Mouse (Mus musculus) right cerebral cortex, adult 18-20 months (tissue): ENCODE measurements around the gene Sema3c.
A peak's percentile ranks its signal among the peaks of the same experiment; 100 is the strongest.
"Not testable (repeated sequence)": the region's sequence is repeated elsewhere in the genome, so short reads cannot be mapped to it uniquely, and the experiment has no call there.

Experiments used
- DNase-seq: peaks from one replicate; pipeline ENCODE4 v3.0.0; 2022; ENCODE audit warnings: mixed read lengths

The Sema3c gene

DNA sequence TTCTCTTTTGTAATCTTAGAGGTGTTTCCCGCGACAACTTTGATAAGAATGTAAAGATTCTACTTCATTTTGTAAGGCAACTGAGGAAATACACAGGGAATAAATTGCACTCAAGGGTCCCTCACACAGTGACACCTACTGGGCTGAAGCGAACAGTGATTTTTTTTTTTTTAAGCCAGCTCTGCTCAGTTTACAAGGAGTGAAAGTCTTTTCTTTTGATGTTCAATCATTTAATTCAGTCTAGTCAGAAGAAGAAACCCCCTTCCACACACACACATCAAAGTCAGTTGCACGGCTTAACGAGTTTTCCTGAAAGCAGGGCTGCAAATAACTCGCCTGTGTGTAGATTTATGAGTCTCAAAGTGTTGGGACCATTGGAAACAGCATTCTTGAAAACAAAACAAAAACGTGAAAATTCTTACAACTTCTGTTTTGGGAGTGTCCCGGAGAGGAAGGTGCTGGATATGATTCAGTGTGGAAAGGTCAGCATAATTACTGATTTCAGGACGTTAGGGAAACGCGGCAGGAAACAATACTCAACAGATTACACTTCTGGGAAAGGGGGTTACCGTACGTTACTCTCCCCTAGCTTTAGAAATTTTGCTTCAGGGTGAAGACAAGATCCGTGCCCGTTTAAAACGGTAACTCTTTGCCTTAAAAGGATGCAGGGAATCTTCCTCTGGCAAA is at the start of gene Sema3c:
Sema3c (plus strand) TSS at position 588 of the 687 bp plus-strand sequence.
- peak; percentile 3 for DNase-seq

DNA sequence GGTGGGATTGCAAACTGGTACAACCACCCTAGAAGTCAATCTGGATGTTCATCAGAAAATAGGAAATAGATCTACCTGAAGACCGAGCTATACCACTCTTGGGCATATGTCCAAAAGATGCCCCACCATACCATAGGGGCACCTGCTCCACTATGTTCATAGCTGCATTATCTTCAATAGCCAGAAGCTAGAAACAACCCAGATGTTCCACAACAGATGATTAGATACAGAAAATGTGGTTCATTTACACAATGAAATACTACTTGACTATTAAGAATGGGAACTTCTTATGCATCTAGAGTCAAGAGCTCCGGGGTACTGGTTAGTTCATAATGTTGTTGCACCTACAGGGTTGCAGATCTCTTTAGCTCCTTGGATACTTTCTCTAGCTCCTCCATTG is 42.9 kb upstream of the Sema3c start:
- DNase-seq, result not testable (repeated sequence)

DNA sequence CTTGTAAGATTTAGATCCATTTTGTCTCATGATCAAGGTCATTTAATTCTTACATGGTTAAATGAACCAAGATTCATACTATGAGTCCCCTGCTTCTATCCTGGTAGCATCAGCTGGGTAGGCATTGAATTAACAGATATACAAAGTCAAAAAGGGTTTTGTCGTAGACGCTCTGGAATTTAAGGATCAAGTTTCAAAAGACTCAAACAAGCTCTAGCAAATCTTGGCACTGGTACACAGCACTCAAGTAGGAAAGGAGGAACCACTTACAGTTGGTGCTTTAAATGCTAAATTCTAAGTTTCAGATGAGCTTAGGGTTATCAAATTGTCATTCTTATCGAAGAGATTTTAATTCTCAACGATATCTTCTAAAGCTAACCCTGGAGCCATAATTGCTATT is 30.9 kb upstream of the Sema3c start:
- DNase-seq, result no peak

DNA sequence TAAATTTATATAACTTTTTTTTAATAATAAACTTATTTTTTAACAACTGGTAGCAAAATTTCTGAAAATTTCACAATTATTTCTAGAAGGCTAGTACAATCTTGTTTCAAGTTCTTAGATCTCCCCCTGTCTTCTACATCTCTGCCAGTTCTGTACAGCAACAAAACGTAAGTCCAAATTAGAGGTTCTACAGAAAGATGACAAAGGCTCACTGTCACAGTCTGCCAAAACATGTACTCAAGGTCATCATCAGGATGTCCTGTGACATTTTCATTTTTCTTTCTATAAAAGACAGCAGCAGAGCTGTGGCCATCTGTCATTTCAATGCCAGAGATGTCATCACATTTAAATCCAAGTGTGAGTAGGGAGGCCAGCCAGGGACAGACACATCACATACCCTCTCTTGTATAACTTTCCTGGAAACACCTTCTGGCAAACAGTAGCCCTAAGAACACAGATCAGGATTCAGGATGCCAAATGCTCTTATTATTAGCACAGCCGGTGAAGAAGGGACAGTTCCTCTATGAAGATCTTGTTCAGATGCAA is 29.1 kb upstream of the Sema3c start:
- no peak for DNase-seq

DNA sequence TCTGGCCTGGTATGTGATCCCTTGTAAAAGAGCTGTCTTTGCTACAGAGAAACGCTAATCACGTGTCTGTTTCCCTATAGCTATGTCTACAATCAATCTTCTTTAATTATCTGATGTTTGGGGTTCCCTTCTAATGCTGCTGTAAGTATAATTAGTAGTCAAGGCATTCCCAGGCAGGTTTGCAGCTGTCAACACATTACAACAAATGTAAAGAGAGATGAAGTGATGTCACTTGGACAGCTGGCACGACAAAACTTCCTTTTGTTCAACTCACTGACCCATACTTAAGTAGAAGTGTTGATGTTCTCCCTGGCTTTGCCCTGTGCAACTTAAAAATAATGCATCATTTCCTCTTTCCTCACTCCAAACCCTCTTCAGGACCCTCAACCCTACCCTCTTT is 22.4 kb upstream of the Sema3c start:
- DNase-seq, result no peak

DNA sequence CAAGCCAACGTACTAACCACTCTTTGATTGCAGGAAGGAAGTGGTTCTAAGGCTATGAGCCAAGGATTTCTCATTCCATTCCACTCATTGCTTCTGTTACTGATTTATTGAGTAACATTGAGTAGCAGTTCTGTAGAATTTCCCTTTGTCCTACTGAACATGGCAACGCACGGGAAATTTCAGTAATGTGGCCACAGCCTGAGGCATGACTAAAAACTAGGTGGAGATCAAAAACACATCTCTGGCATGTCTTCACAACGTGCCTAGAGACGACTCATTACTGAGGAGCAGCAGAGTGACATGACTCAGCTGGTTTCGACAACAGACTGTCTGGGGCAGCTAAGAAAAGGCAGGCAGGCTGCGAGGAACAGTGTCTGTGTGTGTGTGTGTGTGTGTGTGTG is 18.0 kb upstream of the Sema3c start:
- no peak for DNase-seq

DNA sequence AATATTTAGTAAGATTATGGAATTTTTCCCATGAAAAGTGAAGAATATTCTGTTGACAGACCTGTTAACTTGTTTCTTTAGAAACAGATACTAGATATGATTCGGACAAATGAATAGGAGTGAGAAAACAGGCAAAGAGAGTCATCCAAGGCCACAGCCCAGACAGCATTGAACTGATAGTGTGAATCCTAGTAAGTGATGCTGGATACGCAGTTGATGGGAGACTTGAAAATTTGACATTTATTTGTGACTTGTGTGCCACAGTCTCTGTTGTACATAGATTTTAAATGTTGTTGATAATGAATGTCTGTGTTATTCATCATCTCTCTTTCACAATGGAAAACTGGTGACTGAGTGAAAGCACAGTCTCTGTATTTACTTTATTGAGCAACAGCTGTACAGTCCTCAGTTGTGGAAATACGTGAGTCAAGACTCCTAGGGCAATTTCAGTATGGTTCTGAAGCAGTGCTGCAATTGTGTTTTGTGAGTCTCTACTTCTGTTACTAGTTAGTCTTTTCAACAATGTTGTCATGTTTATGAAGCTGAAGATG is 17.3 kb upstream of the Sema3c start:
- DNase-seq, result no peak

DNA sequence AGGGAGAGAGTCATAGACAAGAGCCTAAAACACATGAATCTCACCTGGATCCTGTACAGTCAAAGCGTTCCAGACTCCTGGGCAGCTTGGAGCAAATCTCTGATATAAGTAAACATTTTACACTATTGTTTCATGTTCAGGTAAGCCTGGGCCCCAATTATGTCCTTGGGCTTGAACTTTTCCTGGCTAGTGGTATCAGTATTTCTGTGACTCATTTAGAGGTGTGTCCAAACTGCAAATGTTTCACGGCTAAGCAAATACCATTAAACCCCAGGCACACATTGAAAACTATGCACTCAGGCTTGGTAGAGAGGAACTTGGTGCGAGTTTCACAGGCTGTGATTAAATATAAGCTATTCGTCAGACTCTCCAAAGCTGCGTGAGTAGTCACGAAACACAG is 2.5 kb upstream of the Sema3c start:
- no peak for DNase-seq

DNA sequence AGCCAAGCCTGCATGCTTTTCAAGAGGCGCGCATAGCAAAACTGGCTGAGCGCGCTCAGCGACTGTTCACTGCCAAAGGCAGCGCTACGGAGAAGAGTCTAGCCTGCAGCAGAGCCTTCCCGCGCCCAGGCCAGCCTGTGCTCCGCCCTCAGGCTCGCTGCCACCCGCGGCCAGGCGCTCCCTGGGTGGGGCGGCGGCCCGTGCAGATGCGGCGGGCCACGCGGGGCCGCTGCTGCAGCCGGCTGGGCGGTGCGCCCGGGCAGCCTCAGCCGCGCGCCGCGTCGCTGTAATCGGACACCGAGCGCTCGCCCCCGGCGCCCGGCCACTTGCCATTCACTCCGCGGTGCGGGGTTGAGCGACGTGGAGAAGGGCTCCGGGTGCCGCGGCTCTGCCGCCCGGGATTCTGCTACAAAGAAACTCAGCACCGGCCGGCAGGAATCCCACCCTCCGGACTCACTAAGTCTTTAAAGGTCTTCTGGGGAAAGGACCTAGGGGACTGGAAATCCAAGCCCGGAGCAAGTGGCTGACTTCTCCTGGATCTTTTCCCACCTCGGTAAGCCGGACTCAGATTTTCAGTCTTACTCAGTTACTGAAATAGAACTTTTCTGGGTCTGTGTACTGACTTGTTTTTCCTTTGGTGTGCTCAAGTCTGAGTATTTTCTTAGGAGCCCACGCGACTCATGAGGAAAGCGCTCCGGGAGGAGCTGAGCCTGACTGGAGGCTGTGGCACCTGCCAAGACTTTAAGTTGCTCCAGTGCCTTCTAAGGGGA is 517 bp downstream of the Sema3c start:
- peak; percentile 49 for DNase-seq

DNA sequence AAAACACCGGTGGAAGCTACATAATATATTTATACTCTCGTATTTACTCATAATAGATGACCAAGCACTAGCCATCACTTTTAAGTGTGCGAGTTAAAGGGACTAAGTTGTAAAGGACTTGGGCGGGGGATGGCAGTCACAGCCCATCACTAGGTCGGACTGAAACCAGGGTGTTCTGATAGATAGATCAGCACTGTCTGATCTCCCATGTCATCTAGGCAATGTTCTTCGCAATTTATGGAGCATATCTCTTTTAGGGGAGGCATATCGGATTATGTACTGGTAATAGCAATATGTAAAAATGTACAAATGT is 1.1 kb downstream of the Sema3c start:
- DNase-seq, result no peak

DNA sequence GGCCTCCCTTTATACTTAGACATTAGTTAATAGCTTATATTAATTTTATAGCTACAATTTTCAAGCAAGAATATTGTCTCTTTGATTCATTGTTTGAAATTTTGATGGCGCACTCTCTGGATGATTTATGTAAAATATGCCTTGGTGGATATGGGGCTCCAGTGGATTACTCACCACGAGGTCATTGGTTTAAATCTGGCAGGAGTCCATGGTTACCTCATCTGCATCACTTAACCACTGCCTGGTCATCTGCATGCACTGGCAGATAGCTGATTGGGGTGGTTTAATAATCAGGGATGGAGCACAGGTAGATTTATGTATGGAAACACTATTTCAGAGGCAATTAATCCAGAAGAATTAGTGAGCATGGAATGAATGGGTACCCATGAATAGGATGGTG is 2.0 kb downstream of the Sema3c start:
- DNase-seq, result no peak

DNA sequence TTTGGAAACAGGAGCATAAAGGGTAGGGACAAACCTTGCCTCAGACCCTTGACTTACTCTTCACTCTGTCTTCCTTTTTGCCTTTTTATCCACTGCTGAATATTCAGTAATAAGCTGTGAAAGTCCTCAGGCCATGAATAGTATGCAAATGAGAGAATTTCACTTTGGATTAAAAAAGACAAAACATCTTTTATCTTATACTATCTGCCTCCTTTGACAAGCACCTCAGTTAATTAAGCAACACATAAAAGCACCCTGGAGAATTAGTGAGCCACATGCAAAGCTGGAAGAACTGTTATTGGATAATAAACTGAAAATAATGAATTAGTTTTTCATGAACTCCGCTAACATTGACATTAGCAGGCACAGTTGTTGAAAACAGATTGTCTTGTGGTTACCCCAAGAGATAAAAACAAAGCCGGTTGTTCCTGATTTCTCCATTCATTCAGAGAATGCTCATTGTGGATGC is 8.0 kb downstream of the Sema3c start:
- no peak for DNase-seq

DNA sequence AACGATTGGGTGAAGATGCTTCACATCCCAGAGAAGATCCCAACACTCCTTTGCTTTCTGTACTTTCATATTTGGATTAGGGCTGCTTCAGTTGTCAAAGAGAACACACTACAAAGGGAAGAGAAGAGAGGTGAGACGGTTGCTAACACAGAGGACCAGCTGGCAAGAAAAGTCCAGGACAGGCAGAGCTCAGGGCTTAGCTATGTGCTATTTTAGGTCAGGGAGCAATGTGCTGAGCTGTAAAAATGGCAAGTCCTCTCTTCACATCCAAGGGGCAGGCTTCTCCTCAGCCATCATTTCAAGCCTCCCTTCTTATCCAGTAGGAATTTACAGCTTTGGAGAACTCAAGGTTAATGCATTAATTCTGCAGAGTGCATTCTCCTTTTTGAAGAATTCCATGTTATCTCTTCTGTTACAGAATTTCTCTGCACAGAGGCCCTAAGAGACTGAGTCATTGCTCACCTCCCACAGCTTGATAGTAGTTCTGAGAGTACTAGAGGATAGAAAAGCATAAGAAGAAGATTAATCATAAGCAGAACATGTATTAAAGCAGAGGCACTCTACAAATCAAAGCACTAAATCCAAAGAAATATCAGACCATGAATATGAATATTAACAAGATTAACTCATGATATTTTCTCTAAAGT is 10.3 kb downstream of the Sema3c start:
- DNase-seq, result peak; percentile 20

DNA sequence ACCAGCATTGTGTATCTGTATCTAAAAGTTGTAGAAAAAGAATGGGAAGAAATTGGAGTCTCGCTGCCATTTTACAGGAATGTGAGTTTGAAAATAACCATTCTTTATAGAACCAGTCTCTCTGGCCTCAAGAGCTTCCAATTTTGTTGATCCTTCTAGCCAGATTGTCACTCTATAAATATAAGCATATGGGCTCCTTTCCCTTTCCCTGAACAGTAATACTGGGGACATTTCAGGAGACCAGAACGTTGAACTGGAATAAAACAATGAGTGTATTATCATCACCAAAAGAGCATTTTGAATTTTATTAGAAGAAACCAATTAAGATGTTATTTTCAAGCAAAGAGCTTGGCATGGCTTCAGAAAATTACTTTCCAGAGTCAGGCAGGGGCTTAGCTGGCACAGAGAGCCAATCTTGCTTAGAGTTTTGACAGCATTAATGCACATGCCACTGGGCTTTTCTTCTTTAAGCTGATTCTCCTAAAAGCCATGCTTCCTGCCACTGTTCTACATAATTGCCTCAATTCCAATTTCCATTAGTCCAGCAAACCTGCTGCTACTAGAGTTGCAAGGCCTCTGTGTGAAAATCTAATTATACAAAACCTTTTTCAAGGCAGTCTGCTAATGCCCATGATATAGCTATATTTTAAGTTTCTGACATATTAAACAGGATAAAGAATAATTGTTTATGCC is 12.6 kb downstream of the Sema3c start:
- no peak for DNase-seq

DNA sequence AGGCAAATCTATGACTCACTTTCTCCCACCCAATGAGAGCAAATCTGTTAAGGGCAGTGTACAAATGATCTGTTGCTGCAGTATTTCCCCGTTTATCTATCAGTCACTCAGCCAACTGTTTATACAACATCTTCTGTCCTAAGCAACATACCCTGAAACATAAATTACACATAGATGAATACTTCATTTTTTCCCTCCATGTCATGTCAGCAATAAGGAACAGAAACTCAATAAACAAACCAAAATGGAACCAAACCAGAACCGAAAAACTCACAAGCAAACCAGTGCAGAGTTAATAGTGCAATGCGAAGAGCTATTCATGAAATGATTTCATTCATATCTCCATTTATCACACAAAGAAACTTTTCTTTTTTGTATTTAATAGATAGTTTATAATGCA is 17.8 kb downstream of the Sema3c start:
- DNase-seq, result no peak

DNA sequence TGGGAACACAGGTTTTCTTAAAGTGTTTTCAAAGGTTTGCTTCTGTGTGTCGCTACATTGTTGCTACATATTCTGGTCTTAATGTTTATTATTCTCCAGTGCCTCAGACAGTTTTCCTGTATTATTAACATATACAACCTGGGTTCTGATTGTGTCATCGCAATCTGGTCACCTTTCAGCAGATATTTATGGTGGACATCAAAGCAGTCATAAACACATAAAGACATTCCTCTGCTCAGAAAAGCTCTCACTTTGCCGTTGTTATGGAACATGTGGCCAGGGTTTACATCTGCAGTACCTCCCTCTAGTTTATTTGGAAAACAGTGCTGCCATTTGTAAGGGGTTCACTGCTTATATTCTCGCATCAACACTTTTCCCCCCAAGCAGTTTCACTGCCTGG is 27.6 kb downstream of the Sema3c start:
- DNase-seq, result no peak

DNA sequence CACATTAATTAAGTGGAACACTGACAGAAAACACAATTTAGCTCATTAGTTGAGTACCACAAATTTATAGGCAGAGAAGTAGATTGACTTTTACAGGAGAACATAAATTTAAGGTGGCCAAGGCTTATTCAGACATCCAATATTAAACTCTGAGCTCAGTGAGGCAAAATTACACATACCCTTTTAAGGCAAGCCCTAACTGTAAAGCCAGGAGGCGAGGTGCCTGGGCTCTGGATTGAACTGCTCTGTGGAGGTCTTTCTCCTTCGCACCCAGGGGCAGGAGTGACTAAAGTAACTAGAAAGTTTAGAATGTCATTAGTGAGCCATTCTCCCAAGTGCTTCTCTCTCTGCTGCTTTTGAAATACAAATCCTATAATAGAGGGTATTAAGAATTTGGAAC is 46.5 kb downstream of the Sema3c start:
- no peak for DNase-seq

DNA sequence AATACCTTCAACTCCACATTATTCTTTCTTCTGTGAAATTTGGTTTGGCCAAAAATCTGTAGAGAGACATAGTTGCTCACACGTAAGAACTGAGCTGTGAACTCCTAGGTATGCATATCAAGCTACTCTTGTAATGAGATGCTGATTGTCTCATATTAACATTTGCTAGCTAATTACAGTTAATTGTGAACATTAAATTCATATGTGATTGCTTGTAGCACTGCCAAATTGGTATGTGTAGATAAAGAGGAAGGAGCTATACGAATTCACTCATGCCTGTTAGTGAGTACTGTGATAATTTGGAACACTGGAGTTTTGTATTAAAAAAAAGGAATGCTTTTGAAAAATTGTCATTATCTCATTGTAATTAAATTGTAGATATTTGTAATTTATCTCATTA is 48.5 kb downstream of the Sema3c start:
- no peak for DNase-seq

DNA sequence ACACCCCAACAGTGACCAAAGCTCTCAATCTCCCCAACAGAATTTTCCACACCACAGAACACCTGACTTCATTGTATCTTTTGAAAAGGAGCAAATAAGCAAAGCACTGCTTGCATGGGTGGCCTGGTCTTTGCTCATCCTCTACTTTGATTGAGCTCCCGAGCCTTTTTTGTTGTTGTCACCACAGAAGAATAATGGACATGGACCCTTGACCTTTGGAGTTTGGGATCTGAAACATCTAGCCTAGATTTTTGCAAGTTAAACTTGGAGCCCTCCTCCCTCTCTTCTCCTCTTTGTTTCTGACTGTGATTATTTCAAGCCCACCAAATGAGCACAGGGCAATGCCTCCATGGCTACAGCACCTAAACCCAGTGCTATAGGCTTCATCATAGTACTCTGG is 54.5 kb downstream of the Sema3c start:
- no peak for DNase-seq

DNA sequence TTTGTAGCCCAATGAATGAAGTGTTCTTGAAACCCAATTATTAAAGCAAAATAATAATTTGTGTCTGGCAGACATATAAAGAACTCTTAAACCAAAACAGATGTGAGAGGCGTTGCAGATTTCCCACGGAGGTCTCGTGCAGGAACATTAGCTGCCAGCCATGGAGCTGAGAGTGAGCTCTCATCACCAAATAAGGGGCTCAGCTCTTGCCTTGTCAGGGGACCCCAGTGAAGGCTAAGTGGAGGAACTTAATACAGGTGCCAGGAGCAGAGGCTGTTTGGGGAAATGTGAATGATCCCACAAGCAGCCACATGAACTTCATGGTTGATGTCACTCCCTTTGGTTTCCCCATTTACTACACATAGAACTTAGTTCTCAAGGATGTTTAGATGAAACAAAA is 55.5 kb downstream of the Sema3c start:
- DNase-seq, result no peak

DNA sequence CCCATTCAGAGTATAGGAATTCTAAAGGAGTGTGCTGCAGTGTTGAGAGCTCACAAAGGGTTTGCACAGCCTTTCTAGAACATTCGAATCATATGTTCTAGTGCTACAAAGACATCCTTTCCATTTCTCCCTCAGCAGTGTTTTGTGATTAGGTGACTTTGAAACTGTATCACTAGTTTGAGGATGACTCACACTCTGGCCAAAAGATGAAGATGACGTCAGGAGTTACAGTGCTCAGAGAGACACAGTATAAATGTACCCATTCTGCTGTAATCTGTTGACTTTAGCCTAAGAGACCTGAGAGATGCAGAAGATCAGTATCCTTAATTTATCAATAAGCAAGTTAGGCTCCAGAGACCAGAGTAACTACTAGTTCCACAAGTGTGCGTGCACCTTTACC is 65.4 kb downstream of the Sema3c start:
- no peak for DNase-seq

DNA sequence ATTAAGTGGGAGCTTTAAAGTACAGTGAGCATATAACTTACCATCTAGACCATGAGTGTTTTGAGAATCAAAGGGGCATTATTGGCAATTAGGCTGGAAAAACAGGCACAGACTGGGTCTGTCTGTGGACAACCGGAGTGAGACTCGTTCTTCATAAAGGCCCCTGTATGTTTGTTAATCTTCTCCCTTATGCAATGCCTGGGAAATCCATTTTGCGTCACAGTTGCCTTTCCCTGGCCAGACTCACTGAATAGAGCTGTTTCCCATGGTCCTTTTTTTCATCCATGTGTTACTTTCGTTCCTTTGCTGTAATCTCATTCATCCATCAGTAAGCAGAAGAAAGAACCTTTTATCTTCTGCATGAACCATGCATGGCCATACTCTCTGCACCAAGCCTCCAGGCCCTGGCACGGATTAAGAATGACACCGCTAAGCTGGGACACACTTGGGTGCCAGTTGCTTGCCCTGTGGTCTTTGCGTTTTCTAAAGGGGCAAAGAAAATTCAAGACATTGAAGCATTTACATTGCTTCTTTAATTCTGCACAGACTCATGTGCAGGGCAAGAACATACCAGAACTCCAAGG is 73.7 kb downstream of the Sema3c start:
- no peak for DNase-seq
